Mouse (Mus musculus) neural tube, postnatal 0 days (tissue): ENCODE data around the gene Tbx18. TPM values are rescaled to one million over a fixed set of nuclear protein-coding genes. Genes with fewer than 3 reads are reported as not detected.

ENCODE experiments used
- polyA plus RNA-seq: library from polyadenylated mRNA; unstranded; fragments of >200 nt; fragmentation: Nextera tagmentation; extraction: Ambion mirVana; gene quantifications from 2 replicates; pipeline ENCODE4 v1.2.1, GENCODE M21; 2015

Tbx18 gene
- 1.0 and 1.2 TPM in 2 replicates for polyA plus RNA-seq

GRCm38 (mm10) chr9:87730961-87731535 lies at the start of gene Tbx18:
TSS of gene Tbx18 (minus strand) at chr9:87731260.

